Mouse (Mus musculus): ENCODE results near the gene Chst1.

The Chst1 gene

DNA sequence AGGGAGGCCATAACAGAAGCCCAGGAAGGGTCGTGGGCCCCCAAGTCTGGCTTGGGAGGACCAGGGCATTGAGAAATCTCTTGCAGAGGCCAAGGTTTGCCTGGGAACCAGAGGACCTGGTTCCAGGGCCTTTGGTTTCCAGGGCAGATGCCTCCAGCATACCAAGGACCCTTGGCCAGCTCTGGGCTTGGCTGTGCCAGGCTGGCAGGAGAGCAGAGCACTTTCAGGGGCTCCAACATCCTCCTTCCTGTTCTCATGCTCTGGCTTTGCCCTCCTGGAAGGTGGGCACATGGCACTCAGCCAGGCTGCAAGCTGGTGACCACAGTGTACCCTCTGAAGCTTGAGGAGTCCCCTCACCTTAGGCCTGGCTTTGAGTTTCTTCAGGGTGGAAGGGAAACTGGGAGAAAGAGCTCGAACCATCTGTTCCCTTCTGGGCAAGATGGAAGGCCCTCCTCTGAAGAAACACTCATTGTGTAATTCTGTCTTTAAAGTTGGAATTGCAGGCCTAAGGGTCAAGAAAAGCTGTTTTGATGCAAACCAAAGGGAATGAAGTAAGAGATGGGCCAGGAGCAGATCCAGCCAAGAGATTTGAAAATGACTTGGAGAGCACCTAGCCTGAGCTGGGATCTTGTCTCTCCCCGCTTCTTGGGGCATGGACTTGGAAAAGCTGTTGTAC, 10.3 kb downstream of the Chst1 start:
- no peak for DNase-seq (ENCODE audit: low spot score)

DNA sequence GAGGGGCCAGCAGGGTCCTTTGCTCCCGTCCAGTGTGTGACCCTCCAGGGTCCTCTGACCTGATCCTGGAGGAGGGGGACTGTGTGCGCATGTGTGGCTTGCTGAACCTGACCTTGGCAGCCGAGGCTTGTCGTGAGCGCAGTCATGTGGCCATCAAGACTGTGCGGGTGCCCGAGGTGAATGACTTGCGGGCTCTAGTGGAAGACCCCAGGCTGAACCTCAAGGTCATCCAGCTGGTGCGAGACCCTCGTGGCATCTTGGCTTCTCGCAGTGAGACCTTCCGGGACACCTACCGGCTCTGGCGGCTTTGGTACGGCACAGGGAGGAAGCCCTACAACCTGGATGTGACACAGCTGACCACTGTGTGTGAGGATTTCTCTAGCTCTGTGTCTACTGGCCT, 14.1 kb downstream of the Chst1 start:
- no peak for DNase-seq (ENCODE audit: low spot score)

DNA sequence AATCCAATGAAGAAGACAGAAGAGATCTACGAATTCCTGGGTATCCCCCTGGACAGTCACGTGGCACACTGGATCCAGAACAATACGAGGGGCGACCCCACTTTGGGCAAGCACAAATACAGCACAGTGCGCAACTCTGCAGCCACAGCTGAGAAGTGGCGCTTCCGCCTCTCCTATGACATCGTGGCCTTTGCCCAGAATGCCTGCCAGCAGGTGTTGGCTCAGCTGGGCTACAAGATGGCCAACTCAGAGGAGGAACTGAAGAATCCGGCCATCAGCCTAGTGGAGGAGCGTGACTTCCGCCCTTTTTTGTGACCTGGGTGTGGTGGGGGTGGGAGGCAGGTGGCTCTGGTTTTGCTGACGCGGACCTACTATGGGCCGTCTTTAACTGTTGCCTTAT, 14.6 kb downstream of the Chst1 start:
- DNase-seq (ENCODE audit: low spot score), result no peak

DNA sequence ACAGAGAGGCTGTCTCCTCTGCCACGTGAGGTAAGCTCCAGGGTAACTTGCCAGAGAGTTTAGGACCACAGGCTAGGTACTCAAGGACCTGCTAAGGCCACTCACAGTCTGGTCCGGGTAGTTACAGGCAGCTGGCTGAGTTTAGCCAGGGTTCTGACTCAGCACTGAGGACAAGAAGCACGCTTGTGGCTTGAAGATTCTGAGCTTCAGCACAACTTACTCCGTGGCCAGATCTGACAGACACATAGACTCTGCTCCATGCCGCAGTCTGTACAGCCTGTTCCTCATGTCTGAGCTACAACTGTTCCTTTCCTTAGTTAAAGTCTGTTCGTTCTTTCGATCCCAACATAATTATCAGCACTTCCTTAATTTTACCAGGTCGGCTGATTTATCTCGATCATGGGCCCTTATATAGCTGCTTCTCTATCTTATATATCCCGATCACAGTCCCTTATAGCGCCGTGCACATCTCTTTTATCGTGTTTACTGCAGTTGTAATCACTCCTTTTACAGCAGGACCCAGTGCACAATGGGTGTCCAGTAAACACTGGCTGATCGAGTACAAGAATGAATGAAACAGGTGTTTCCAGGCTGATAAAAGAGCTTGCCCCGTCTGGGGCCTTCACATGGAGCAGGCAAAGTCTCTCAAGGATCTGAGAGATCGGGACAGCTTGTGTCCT, 17.7 kb downstream of the Chst1 start:
- DNase-seq (ENCODE audit: low spot score), result no peak

DNA sequence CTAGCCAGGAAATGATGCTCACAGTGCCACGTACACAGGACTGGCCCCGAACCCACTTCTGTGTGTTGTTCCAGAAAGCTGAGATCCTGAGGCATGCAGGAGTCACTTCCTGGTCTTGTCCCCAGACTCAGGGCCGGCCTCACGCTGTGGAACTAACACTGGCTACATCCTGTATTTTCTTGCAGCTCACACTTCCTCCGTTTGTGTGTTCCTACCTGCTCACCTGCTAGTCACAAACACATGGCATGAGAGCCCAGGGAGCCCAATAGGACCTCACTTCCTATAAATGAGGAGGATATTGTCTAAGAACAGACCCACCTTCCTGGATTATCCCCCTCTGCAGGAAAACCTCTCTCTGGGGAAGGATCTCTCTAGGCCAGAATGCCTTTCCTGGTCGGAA, 18.5 kb downstream of the Chst1 start:
- DNase-seq (ENCODE audit: low spot score), result no peak

DNA sequence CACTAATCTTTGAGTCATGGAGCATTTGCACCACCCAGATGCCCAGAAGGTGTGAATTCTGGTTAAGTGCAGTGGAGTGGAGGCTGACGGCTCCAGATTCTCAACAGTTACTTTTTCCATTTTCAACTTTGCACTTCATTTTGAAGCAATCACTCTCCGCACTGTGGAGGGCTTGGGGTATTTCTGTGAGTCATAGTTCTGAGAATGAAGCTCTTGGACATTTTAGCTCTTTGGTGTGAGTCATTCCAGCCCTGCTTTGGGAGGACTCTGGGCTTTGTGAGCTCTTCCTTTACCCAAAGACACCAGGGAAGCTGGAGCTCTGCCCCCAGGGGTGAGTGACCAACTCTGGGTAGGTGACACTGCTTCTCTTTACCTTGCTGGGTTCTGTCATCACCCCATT, 28.1 kb downstream of the Chst1 start:
- DNase-seq (ENCODE audit: low spot score), result no peak

DNA sequence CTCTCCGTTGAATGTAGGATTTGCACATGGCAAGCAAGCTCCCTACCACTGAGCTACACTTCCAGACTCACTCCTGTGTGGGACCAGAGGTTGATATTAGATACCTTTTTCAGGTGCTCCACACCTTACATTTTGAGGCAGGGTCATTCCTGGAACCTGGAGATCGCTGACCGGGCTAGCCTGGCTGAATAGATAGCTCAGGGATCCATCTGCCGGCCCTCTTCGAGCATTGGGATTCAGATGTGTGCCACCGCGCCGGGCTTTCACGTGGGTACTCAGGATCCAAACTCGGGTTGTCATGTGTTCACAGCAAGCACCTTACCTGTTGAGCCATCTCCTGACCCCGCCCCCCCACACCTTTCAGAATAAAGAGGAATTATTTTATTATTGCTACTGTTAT, 31.3 kb downstream of the Chst1 start:
- DNase-seq (ENCODE audit: low spot score), result no peak

DNA sequence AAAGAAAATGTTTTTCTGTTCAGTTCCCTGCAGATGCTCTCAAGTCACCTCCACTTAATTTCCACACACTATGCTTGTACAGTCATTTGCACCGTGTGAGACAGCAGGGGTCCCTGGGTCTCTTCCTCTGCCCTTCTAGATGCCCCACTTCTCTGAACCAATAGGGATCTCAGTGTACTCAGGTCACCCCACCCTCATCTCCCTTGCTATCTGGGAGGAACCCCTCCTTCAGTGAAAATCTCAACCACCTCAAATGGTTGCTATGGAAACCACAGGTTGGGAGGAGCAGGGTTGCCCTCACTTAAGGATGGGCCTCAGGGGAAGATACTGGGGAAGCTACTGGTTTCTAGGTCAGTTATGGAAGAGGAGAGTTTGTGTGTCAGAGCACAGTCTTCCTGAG, 32.5 kb downstream of the Chst1 start:
- no peak for DNase-seq (ENCODE audit: low spot score)

DNA sequence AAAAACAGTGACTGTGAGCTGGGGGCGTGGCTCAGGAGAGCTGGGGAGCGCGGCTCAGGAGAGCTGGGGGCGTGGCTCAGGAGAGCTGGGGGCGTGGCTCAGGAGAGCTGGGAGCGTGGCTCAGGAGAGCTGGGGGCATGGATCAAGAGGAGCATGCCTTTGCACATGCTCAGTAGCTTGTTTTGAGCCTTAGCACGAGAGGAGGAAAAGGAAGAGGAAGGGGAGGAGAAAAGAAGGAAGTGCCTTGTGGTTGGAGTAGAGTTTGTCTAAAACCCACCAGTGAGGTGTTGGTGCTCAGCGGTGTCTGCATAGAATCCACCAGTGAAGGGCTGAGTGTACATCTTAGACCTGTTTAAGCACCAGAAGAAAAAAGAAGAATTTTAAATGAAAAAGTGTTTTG, 41.0 kb downstream of the Chst1 start:
- no peak for DNase-seq (ENCODE audit: low spot score)

DNA sequence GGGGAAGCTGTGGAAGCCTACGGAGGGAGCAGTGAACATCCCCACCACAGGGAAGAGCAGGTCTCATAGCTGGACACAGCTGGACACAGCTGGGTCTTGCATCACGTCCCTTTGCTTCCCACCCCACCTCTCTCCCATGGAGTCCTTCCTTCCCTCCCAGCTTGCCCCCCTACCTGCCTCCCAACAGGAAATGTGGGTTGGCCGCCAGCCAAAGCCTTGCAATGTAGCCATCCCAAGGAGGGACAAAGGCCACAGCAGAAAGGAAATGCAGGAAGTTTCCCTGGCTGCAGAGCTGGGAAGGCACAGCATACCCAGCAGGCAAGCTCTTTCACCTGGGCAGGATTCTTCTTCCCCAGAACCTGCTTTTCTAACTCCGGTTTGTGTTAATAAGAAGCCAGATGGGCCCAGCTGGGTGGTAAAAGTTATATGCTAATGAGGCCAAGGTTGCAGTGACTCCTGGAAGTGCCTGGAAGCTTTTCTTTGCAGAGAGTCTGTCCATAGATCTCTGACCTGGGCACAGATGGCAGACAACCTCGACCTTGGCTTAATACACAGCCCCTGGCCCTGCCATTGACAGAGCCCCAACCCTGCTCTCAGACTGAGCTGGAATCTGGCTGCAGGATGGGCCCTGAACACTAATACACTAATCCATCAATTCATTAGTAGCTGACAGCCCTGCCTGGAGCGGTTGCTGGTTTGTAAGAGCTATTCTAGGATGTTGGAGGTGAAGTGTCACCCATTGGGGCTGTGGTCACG, 46.0 kb downstream of the Chst1 start:
- no peak for DNase-seq (ENCODE audit: low spot score)

DNA sequence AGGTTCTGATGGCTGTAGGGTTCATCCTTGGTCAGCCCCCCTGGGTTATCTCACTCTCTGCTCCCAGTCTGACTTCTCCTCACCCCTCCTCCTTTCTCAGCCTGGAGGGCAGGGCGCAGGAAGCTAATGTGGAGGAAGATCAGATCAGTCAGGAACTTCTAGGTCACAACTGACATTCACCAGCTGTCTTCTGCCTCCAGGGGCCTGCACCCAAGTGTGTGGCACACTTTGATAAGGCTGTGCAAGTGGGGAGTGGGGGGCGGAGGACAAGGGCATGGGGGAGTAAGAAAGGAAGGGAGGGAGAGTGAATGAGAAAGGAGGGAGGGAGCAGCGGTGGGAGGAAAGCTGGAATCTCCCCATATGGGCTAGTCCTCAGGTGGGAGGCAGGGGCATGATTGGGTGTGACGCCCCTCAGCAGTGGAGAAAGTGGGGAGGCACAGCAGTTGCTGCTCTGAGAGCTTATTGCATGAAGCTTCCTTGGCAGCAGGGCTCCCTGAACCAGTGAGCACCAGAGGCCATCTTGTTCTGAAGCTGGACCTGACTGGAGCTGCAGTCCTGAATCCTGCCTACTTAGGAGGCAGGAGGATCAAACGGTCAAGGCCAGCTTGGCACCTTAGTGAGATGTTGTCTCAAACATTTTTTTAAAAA, 49.8 kb downstream of the Chst1 start:
- DNase-seq (ENCODE audit: low spot score), result no peak

DNA sequence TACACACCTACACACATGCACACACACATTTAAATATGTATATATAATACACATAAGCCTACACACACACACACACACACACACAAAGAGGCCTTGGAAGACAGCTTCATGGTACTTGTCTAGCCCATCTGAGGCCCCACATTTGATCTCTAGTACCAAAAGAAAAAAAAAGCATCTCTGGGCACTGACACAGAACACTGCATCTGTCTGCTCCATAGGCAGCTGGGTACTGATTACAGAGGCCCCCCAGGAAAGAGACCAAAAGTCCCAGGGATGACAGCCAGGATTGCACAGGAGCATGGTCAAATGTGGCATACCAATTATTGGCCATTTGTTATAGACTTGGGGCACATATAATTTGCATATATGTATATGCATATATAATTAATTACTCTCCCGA, 50.9 kb downstream of the Chst1 start:
- DNase-seq (ENCODE audit: low spot score), result no peak

DNA sequence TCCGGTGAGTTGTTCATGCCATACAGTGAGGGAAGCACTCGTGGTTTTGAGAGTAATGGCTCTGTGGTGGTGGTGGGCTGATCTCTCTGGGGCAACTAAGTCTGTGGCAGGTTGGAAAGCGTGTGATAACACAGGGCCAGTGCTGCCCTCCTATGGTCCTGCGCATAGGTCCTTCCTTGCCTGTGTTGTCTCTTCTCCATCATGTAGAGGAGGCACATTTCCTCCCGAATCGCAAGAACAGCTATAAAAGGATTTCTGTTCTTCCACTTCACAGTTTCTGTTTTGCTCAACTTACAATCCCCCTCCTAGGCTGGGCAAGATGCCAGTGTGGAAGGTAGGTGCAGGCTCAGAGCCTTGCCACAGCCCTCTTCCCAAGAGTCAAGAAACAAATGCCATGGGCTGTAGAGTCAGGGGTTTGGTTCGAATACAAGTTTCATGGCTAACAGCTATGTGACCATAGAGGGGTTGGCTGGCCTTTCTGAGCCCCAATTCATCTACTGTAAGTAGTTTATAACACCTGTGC, 51.8 kb downstream of the Chst1 start:
- no peak for DNase-seq (ENCODE audit: low spot score)

DNA sequence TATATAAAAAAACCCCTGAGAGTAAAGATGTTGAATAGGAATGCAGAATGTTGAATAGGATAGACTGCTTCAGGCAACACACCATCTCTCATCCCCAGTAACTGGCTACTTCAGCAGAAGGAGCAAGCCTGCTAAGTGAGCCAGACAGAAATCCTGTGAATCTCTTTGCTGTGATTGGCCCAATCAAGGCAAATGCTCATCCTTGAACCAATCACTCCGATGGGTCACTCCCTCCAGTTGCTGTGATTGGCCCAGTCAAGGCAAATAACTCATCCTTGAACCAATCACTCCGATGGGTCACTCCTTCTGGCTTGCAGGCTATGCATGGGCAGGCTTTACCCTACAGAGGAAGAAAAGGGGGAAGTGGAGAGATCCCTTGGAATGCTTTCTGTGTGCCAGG, 57.7 kb downstream of the Chst1 start:
- DNase-seq (ENCODE audit: low spot score), result no peak

DNA sequence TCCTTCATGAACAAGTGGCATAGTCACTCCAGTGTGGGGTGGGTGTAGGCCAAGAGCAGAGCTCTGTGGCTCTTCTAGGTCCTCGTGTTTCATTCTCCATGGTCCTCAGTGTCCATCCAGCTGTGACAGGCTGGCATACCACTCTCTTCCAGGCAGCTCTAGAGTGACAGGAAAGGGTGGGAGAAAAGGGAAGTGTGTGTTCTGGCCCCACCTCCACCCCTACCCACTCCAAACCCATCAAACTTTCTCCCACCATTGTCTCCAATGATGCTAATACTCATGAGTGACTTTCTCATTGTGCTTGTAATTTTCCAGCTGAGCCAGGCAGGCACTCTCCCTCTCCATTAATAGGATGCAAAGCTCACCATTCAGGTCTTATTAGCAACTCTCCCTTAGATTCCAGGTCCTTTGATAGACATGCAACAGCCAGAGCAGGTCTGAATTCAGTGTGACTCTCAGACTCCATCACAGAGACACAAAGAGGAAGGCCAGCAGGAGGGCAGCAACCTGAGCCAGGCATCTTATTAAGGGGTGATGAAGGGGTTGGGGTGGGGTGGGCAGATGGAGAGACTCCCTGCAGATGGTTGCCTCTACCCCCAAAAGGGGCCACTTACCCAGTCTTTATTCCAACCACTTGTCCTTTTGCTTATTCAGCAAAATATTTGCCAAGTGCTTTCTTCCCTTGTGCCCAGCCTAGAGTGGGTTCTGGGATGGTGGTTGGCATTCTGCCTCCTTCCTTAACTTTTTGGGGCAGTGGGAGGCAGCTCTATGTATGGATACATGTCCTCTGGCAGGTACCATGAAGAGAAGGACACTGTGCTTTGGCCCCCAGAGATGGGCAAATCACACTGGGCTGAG, 59.0 kb downstream of the Chst1 start:
- DNase-seq (ENCODE audit: low spot score), result no peak

DNA sequence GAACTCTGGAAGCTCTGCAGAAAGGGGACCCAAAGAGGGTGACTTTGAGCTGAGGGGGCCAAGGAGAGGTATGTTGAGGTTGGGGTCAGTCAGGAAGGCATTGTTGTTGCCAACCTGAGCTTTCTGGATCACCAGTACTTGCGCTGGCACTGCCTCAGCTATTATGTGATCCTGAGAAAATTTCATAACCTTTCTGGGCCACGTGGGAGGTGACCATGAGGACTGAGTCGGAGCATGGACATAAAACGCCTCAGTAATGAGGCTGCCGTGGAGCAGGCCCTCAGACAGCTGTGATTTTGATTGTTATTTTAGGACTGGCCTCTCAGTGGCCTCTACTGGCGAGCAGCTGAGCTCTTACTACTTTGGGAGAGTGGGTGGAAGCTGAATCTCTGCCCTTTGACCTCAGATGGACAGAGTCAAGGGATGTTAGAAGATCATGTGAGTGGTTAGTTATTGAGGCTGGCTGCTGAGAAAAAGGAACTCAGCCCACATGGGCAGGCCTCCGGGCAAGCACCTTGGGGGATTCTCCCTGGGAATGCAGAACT, 60.1 kb downstream of the Chst1 start:
- no peak for DNase-seq (ENCODE audit: low spot score)

DNA sequence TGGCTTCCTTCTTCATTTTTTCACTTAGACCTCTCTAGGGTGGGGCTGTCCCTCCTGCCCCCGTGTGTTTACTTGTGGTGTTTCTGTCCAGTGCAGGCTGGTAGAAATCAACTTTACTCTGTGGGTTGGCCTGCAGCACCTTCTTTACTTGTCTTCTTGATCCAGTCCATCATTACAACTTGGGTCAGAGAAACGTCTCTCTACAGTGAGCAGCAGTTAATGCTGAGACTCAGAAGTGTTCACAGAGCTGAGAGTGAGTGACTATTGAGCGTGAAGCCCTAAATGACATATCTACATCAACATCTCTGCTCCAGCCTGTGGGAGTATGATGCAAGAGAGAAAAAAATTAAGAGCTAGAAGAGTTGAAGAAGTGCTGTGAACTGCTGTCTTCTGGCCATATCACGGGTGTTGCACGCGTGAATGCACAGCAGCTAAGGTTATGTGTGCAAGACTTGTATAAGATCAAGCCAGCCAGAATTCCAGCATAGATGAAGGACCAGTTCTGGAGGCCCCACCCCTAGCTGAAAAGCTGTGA, 63.1 kb downstream of the Chst1 start:
- no peak for DNase-seq (ENCODE audit: low spot score)

Measured in T-cell, adult 2 months (primary cell).